Mouse (Mus musculus): ENCODE data around the gene Reep6. TPM values are rescaled to one million over a fixed set of nuclear protein-coding genes. Genes with fewer than 3 reads are reported as not detected.
A peak's percentile ranks its signal among the peaks of the same experiment; 100 is the strongest.

Reep6 gene
- polyA plus RNA-seq, 1 experiment from 2014 or later: 5.7 TPM

- no peak overlapping the region for H3K4me3 ChIP-seq
- H3K9ac ChIP-seq: no peak overlapping the region
- H3K4me1 ChIP-seq: 0 out of 2 replicates have a peak, but pooled peaks cover 3% of the 10 kb centered on the region
- no peak overlapping the region for H3K27ac ChIP-seq
- no peaks in the 10 kb centered on the region for H3K9me3 ChIP-seq
- H3K27me3 ChIP-seq: peaks cover 39% of the 10 kb centered on the region
- WGBS: 45% methylated on average over 6 of the region's 6 CpGs
- no peak overlapping the region for H3K4me2 ChIP-seq (replicated peaks)
- H3K36me3 ChIP-seq: no peaks in the 10 kb centered on the region
- ATAC-seq (ENCODE audit: insufficient number of reproducible peaks, insufficient read depth, low FRiP score, low TSS enrichment): no peak
These were observed 34.0 kb downstream of the Reep6 start for GRCm38 (mm10) chr10:80363734-80364133.

GRCm38 (mm10) chr10:80365736-80366135 is 36.0 kb downstream of the Reep6 start:
- no peak overlapping the region for H3K9ac ChIP-seq
- H3K27ac ChIP-seq: no peak overlapping the region
- ATAC-seq (ENCODE audit: insufficient number of reproducible peaks, insufficient read depth, low FRiP score, low TSS enrichment): no peak
- H3K36me3 ChIP-seq: no peaks in the 10 kb centered on the region
- H3K27me3 ChIP-seq: peaks cover 20% of the 10 kb centered on the region
- 66% methylated on average over 6 of the region's 6 CpGs for WGBS
- no peak overlapping the region for H3K4me3 ChIP-seq
- H3K4me2 ChIP-seq (replicated peaks): no peak overlapping the region
- H3K4me1 ChIP-seq: 0 out of 2 replicates have a peak, but pooled peaks cover 3% of the 10 kb centered on the region
- H3K9me3 ChIP-seq: no peaks in the 10 kb centered on the region

- ATAC-seq (ENCODE audit: insufficient number of reproducible peaks, insufficient read depth, low FRiP score, low TSS enrichment): no peak
- Histone ChIP-seq H3K4me3 (no peak overlapping the region), H3K4me2 (replicated peaks) (no peak overlapping the region), H3K9ac (no peak overlapping the region), H3K27me3 (peaks cover 12% of the 10 kb centered on the region), H3K9me3 (no peaks in the 10 kb centered on the region), H3K4me1 (peaks cover 11% of the 10 kb centered on the region; the same call in 1 of the 2 replicates), H3K27ac (no peak overlapping the region), H3K36me3 (no peaks in the 10 kb centered on the region)
- 62% methylated on average over 5 of the region's 5 CpGs for WGBS
These were observed 38.2 kb downstream of the Reep6 start for GRCm38 (mm10) chr10:80367954-80368353.

- Histone ChIP-seq H3K9ac (no peak overlapping the region), H3K9me3 (no peaks in the 10 kb centered on the region), H3K36me3 (no peaks in the 10 kb centered on the region), H3K4me1 (peaks cover 11% of the 10 kb centered on the region; the same call in 1 of the 2 replicates), H3K27me3 (peaks cover 11% of the 10 kb centered on the region; the same call in 1 of the 2 replicates), H3K27ac (no peak overlapping the region), H3K4me3 (no peak overlapping the region), H3K4me2 (replicated peaks) (no peak overlapping the region)
- no peak for ATAC-seq (ENCODE audit: insufficient number of reproducible peaks, insufficient read depth, low FRiP score, low TSS enrichment)
- 93% methylated on average over 6 of the region's 6 CpGs for WGBS
These were observed 38.6 kb downstream of the Reep6 start for GRCm38 (mm10) chr10:80368392-80368791.

DNA sequence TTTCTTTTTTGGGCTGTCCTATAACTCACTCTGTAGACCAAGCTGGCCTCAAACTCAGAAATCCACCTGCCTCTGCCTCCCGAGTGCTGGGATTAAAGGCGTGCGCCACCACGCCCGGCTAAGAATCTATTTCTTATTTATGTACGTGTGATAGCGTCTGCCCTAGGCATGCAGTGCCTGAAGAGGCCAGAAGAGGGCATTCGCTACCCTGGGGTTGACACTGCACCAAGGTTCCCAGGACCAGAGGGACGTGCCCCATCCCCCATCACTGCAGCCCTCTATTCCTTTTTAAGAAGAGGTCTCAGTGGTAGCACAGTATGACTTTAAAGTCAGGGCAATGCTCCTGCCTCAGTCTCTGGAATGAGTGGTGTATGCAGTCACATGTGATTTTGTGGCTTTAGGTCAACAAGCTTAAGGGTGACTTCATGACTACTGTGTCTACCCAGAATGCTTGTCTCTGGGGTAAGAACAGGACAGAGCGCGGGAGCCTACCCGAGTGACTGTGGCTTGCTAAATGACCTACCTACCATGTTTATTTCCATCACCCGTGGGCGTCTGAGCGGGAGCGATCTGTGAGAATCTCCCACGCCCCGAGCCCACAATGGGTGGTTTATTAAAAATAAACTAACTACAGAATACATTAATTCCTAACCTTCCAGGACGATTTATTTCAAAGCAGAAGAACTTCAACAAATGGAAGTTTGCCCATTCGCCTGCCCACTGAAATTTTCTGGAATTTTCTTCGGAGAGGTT is 40.4 kb downstream of the Reep6 start:
- Histone ChIP-seq H3K4me2 (replicated peaks) (no peak overlapping the region), H3K9ac (no peak overlapping the region), H3K27me3 (0 out of 2 replicates have a peak, but pooled peaks cover 6% of the 10 kb centered on the region), H3K9me3 (no peaks in the 10 kb centered on the region), H3K36me3 (no peaks in the 10 kb centered on the region), H3K4me1 (peaks cover 7% of the 10 kb centered on the region; the same call in 1 of the 2 replicates), H3K4me3 (no peak overlapping the region), H3K27ac (no peak overlapping the region)
- 80% methylated on average over 21 of the region's 21 CpGs for WGBS
- no peak for ATAC-seq (ENCODE audit: insufficient number of reproducible peaks, insufficient read depth, low FRiP score, low TSS enrichment)

- peak overlapping the region; percentile 36; the same call in 1 of the 2 replicates for H3K27ac ChIP-seq
These were observed 41.7 kb downstream of the Reep6 start for GRCm38 (mm10) chr10:80371411-80371966.

GRCm38 (mm10) chr10:80371983-80372382 is 42.2 kb downstream of the Reep6 start:
- WGBS: 50% methylated on average over 9 of the region's 9 CpGs
- Histone ChIP-seq H3K9me3 (no peaks in the 10 kb centered on the region), H3K9ac (no peak overlapping the region), H3K27me3 (0 out of 2 replicates have a peak, but pooled peaks cover 6% of the 10 kb centered on the region), H3K36me3 (no peaks in the 10 kb centered on the region), H3K27ac (peak overlapping the region; percentile 36; the same call in 1 of the 2 replicates), H3K4me2 (replicated peaks) (peak overlapping the region; percentile 37), H3K4me1 (peaks cover 7% of the 10 kb centered on the region; the same call in 1 of the 2 replicates), H3K4me3 (peak overlapping the region; percentile 31; the same call in 1 of the 2 replicates)
- no peak for ATAC-seq (ENCODE audit: insufficient number of reproducible peaks, insufficient read depth, low FRiP score, low TSS enrichment)

More at GRCm38 (mm10) chr10:80371411-80371966, 41.7 kb downstream of the Reep6 start:
- peak overlapping the region; percentile 31 for H3K4me3 ChIP-seq
- 3% methylated on average over 12 of the region's 12 CpGs for WGBS
- H3K4me1 ChIP-seq: peaks cover 7% of the 10 kb centered on the region; the same call in 1 of the 2 replicates
- no peak overlapping the region for H3K9ac ChIP-seq
- ATAC-seq (ENCODE audit: insufficient number of reproducible peaks, insufficient read depth, low FRiP score, low TSS enrichment): peak; percentile 66; the same call in 1 of the 2 replicates
- H3K9me3 ChIP-seq: no peaks in the 10 kb centered on the region
- H3K4me2 ChIP-seq (replicated peaks): peak overlapping the region; percentile 37
- H3K36me3 ChIP-seq: no peaks in the 10 kb centered on the region
- 0 out of 2 replicates have a peak, but pooled peaks cover 6% of the 10 kb centered on the region for H3K27me3 ChIP-seq

GRCm38 (mm10) chr10:80372706-80373105 is 43.0 kb downstream of the Reep6 start:
- 83% methylated on average over 6 of the region's 6 CpGs for WGBS
- no peak overlapping the region for H3K27ac ChIP-seq

GRCm38 (mm10) chr10:80374063-80374462 is 44.3 kb downstream of the Reep6 start:
- no peaks in the 10 kb centered on the region for H3K27me3 ChIP-seq
- 15% methylated on average over 6 of the region's 6 CpGs for WGBS
- H3K27ac ChIP-seq: no peak overlapping the region
- H3K36me3 ChIP-seq: no peaks in the 10 kb centered on the region; the same call in 1 of the 2 replicates
- H3K9me3 ChIP-seq: no peaks in the 10 kb centered on the region
- peaks cover 7% of the 10 kb centered on the region; the same call in 1 of the 2 replicates for H3K4me1 ChIP-seq
- no peak overlapping the region for H3K4me3 ChIP-seq
- H3K9ac ChIP-seq: no peak overlapping the region
- no peak overlapping the region for H3K4me2 ChIP-seq (replicated peaks)
- no peak for ATAC-seq (ENCODE audit: insufficient number of reproducible peaks, insufficient read depth, low FRiP score, low TSS enrichment)

More at GRCm38 (mm10) chr10:80372706-80373105, 43.0 kb downstream of the Reep6 start:
- ATAC-seq (ENCODE audit: insufficient number of reproducible peaks, insufficient read depth, low FRiP score, low TSS enrichment): no peak
- Histone ChIP-seq H3K4me3 (no peak overlapping the region), H3K36me3 (no peaks in the 10 kb centered on the region), H3K9me3 (no peaks in the 10 kb centered on the region), H3K9ac (no peak overlapping the region), H3K27me3 (0 out of 2 replicates have a peak, but pooled peaks cover 3% of the 10 kb centered on the region), H3K4me2 (replicated peaks) (no peak overlapping the region), H3K4me1 (peaks cover 7% of the 10 kb centered on the region; the same call in 1 of the 2 replicates)

GRCm38 (mm10) chr10:80376160-80376559 is 46.4 kb downstream of the Reep6 start:
- WGBS: 5% methylated on average over 7 of the region's 7 CpGs
- H3K36me3 ChIP-seq: peaks cover 16% of the 10 kb centered on the region
- no peaks in the 10 kb centered on the region for H3K9me3 ChIP-seq
- no peak overlapping the region for H3K27ac ChIP-seq
- no peak overlapping the region for H3K4me3 ChIP-seq
- peaks cover 7% of the 10 kb centered on the region; the same call in 1 of the 2 replicates for H3K4me1 ChIP-seq
- H3K27me3 ChIP-seq: no peaks in the 10 kb centered on the region
- no peak overlapping the region for H3K4me2 ChIP-seq (replicated peaks)
- H3K9ac ChIP-seq: no peak overlapping the region
- ATAC-seq (ENCODE audit: insufficient number of reproducible peaks, insufficient read depth, low FRiP score, low TSS enrichment): no peak

DNA sequence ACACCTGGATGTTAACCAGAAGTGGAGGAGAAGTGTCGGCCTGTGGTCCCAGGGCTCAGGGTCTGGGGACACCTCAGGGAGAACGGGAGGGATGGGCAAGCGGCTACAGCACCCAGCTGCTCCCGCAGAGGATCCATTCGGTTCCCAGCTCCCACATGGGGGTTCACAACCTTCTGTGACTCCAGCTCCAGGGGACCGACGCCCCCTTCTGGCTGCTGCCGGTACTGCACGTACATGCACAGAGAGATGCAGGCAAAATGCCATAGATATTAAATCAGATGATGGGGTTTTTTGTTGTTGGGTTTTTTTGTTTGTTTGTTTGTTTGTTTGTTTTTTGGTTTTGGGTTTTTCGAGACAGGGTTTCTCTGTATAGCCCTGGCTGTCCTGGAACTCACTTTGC is 48.0 kb downstream of the Reep6 start:
- 49% methylated on average over 10 of the region's 10 CpGs for WGBS
- Histone ChIP-seq H3K4me3 (no peak overlapping the region), H3K27me3 (no peaks in the 10 kb centered on the region), H3K4me1 (0 out of 2 replicates have a peak, but pooled peaks cover under 1% of the 10 kb centered on the region), H3K9me3 (no peaks in the 10 kb centered on the region), H3K36me3 (peaks cover 32% of the 10 kb centered on the region), H3K9ac (no peak overlapping the region), H3K4me2 (replicated peaks) (no peak overlapping the region), H3K27ac (no peak overlapping the region)
- ATAC-seq (ENCODE audit: insufficient number of reproducible peaks, insufficient read depth, low FRiP score, low TSS enrichment): no peak

Data from embryonic facial prominence, embryonic 12.5 days (tissue).